Mouse (Mus musculus): Measurements from ENCODE around the gene Klrb1c.
"Not testable (repeated sequence)": the region's sequence is repeated elsewhere in the genome, so short reads cannot be mapped to it uniquely, and the experiment has no call there.

Klrb1c gene

GRCm38 (mm10) chr6:128789115-128789514, at the start of gene Klrb1c:
Gene Klrb1c, minus strand, starts transcription at chr6:128789215.
- DNase-seq (ENCODE audit: low read depth, low spot score): no peak

DNA sequence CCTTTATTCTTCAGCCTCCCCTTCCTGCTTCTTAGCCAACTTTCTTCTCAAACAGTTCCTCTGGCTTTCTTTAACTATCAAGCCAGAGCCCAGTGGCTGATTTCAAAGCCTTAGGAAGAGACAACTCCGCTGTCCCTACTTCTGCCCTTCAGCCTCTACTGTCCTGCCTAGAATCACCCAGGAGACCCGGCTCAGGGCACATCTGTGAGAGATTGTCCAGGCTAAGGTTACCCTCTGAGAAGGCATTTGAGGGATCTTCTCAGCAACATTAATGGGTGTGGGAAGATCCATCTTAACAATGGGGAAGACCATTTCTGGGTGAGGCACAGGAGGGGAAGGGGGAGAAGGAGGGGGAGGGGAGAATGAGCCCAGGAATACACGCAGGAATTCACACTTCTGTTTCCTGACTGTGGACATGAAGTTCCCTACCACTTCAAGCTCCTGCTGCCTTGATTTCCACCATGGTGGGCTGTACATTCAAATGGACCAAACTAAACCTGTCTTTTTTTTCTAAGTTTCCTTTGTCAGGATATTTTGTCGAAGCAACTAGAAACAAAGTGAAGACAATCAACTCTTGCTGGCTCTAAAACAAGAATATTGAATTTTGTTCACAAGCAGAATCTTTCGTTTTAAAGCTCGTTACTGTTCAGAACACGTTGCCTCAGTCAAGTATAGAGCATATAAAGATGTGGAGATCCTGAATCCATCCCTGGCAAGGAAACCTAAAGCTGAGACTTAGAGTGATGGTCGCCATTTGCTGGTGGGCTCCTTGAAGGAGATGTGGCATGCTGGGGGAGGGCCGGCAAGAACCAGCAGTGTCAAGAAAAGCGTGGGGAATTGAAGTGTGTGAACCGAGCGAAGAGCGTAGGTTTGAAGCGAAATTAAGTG, 48.7 kb upstream of the Klrb1c start:
- DNase-seq (ENCODE audit: low read depth, low spot score): peak; percentile 57

DNA sequence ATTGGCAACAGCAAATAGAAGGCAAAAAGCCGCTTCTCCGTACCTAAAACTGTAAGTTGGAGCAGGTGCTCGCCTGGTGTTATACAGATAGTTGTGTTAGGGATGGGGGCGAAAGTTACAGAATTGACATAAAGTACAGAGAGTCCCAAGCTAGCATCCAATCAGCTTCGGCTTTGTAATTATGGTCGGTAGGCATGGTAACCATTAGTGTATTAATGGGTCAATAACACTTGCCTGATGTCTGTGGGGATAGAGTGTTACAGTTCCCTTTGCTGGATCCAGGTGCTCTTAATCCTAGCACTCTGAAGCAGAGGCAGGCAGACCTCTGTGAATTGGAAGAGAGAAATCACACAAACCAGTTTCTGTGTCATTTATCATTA, 47.9 kb upstream of the Klrb1c start:
- no peak for DNase-seq (ENCODE audit: low read depth, low spot score)

- no peak for DNase-seq (ENCODE audit: low read depth, low spot score)
These were observed 47.4 kb upstream of the Klrb1c start for GRCm38 (mm10) chr6:128836191-128836954.

DNA sequence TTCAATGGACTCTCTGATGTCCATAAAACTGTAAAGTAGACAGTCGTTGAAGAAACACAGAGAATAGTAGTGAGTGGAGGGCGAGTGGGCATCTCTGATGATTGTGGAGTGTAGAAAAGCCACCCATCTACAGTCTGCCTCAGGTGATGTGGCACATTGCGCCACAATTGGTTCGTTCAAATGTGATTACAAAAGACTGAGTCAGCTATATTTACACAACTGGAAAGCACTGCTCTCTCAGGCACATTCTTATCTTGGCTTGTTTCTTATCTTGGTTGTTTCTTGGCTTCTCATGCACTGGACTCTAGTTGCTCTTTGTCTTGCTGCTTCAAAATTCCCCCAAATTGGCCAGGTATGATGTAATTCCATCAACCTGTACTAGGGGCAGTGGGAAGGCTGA, 46.6 kb upstream of the Klrb1c start:
- no peak for DNase-seq (ENCODE audit: low read depth, low spot score)

- DNase-seq (ENCODE audit: low read depth, low spot score): no peak
These were observed 44.0 kb upstream of the Klrb1c start for GRCm38 (mm10) chr6:128833046-128833445.

DNA sequence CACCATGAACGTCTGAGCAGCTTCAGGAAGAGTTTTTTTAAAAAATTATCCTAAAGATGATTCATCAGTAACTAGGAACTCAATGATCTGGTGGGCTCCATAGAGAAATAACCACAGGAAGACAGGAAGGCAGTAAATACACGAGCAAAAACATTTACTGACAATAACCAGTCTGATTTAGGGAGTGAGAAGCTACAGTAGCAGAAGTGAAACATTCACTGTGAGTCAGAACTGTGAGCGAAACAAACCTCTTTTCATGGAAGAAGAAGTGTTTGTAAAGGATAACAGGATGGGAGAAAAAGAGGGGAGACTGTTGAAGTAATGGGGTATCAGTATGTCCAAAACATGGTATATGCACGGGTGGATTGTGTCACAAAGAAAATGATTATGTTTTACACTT, 40.8 kb upstream of the Klrb1c start:
- DNase-seq (ENCODE audit: low read depth, low spot score): no peak

DNA sequence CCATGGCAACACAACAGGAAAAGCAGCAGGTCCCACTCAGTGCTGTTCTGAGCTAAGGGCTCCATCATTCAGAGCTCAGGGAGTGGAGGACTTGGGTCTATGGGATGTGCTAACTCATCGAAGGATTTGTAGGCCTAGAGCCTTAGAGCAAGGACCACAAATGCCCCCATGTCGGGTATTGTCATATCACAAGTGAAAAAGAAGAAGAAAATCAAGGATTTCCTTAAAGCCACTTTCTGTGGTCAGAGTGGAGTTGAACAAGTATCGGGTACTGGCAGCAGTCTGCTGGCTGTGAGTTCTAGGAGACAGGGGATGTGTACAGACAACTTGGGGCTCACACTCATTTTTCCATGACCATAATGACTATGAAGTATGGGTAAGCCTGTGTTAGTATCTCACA, 37.8 kb upstream of the Klrb1c start:
- no peak for DNase-seq (ENCODE audit: low read depth, low spot score)

- DNase-seq (ENCODE audit: low read depth, low spot score): no peak
These were observed 37.1 kb upstream of the Klrb1c start, which contains the start of the genes Gm44511 and Klrb1b for GRCm38 (mm10) chr6:128826132-128826531. Gene Gm44511, minus strand, starts transcription at chr6:128826315. Gene Klrb1b, minus strand, starts transcription at chr6:128826331.

DNA sequence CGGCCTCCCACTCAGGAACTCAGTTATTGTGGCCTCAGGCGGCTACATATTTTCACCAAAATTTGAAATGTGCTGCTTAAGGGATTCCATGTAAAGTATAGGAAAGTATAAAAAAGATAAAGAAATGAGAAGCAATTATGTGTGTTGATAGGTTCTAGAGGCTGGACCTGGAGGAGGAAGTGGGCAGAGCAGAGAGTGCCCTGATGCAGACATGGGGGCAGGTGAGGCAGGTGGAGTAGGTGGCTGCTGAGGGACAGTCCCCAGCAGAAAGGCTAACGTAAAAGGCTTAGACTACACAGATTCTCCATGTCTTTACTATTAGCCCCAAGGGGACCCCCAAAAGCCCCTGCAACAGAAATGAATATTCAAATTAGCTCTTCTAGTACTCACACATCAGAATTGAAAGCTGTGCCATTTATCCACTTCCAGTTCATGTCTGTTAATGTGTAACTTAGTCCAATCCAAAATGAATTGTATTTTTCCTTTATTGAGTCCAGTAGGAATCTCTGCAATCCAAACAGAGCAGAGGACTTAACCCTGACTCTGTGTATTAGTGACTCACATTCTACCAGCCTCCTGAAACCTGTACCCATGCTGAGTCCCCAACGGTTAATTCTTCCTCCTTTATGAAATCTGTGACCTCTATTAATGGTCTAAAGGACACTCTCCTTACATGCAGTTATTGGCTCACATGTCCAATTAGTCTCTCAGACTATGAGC, 29.2 kb upstream of the Klrb1c start:
- no peak for DNase-seq (ENCODE audit: low read depth, low spot score)

DNA sequence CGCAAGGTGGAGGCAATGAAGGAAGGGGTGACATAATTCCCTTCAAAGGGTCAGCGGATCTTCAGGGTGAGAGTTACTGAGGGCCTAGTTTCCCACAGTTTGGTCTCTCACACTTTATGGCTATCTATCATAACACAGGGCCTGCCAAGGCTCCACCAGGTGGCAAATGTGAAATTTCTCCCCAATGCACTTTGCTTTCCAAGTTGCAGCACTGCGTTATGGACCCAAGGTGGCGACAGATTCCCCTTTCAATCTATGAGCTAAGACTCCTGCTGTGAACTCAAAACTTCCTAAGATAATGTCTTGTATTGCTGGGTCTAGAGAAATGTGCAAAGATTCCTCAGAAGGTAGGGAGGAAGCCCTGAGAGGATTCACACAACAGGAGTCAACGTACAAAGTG, 19.5 kb upstream of the Klrb1c start:
- peak; percentile 24 for DNase-seq (ENCODE audit: low read depth, low spot score)

- no peak for DNase-seq (ENCODE audit: low read depth, low spot score)
These were observed 18.0 kb upstream of the Klrb1c start for GRCm38 (mm10) chr6:128807021-128807420.

- DNase-seq (ENCODE audit: low read depth, low spot score): peak; percentile 55
These were observed 16.0 kb upstream of the Klrb1c start for GRCm38 (mm10) chr6:128804823-128805640.

DNA sequence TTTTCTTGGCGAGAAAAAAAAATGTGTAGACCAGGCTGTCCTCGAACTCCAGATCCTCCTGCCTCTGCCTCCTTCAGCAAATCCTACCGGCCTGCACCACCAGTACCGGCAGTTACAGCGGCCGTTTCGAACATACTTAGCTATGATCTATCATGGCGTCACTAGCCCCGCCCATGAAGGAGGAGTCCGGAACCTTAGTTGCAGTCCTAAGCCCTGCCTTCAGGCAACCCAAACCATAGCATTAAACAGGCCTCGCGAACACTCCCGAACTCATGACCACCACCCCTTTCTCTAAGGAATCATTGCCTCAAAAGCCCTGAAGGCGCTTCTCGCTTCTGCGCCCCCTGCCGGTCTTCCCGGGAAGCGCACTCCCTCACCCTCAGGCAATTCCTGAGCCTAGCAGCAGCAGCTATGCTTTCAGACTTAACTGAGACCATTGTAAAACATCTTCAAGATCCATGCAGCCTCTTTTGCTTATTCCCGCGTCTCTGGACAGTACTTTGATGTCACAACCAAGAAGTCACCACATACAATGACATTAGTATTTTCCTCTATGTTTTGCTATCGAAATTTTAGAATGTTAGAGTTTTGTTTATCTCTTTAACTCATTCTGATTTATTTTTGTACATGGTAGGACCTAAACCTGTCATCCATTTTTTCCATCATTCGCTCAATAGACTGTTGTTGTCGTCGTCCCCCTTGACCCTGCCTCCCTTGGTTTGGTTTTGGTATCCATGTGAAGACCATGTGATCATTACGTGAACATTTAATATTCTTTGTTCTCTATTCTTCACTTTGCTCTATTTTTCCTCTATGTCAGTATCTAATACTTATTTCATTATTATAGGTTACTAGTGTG, 14.2 kb upstream of the Klrb1c start:
- peak; percentile 99 for DNase-seq (ENCODE audit: low read depth, low spot score)

- no peak for DNase-seq (ENCODE audit: low read depth, low spot score)
These were observed 13.5 kb upstream of the Klrb1c start for GRCm38 (mm10) chr6:128802557-128802956.

DNA sequence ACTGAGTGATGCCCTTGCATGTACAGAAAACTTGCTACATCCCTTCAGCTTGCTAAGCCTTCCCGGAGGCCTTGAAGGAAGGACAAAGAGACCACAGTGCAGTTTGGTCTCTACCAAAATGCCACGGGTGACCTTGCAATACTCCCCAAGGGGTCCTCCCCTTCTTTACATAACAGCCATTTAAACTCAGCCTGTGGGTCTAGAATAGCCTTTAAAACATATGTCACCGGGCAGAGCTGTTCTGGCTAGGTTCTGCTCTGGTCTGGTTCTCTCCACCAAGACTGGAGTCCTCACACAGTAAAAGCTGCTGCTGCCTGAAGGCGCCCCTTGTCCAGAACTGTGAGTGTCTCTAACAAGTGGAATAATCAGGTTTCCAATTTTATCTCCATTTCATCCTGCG, 11.7 kb upstream of the Klrb1c start:
- not testable (repeated sequence) for DNase-seq (ENCODE audit: low read depth, low spot score)

DNA sequence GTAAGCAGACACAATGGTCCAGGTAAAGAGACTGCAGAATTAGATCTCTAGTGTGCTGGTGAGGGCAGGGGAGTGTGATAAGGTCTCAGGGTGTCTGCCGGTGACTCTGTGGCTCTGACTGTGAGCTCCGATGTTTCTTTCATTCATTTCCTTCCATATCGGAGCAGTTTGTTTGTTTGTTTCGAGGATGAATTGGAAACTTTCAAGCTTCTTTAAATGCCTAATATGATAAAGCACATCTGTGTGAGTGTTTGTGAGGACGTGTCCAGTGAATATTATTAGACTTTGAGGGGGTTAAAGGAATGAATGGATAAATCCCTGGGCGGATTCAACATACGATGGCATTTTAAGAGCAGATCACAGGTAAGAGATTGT, 10.9 kb upstream of the Klrb1c start:
- peak; percentile 28 for DNase-seq (ENCODE audit: low read depth, low spot score)

- peak; percentile 92 for DNase-seq (ENCODE audit: low read depth, low spot score)
These were observed 10.3 kb upstream of the Klrb1c start for GRCm38 (mm10) chr6:128799144-128799895.

- peak; percentile 85 for DNase-seq (ENCODE audit: low read depth, low spot score)
These were observed 9.7 kb upstream of the Klrb1c start for GRCm38 (mm10) chr6:128798772-128799143.

Data from forelimb bud, embryonic 11.5 days (tissue).